Mouse (Mus musculus) liver, embryonic 13.5 days (tissue): ENCODE data around the gene Ncf2. TPM values are rescaled to one million over a fixed set of nuclear protein-coding genes. Genes with fewer than 3 reads are reported as not detected.
"Not testable (repeated sequence)": the region's sequence is repeated elsewhere in the genome, so short reads cannot be mapped to it uniquely, and the experiment has no call there.

Source experiments
- ATAC-seq: fragments of 200-750 bp; cut with Nextera tagmentation; 2 replicates; pipeline ENCODE4 v1.8.0; 2017; ENCODE audit warnings: low read depth, mild to moderate bottlenecking, moderate number of reproducible peaks, moderate library complexity
- DNase-seq: peaks from one replicate; pipeline ENCODE4 v3.0.0; 2022
- H3K27ac ChIP-seq: fragments of 300-500 bp; sonication (generic); 2 replicates; pipeline ENCODE4 v1.5.1; 2015; ENCODE audit warnings: moderate library complexity, mild to moderate bottlenecking, inconsistent platforms
- H3K27me3 ChIP-seq: fragments of 300-500 bp; sonication (generic); 2 replicates; pipeline ENCODE4 v1.6.1; 2015; ENCODE audit warnings: mild to moderate bottlenecking, inconsistent platforms
- H3K36me3 ChIP-seq: fragments of 300-500 bp; sonication (generic); 2 replicates; pipeline ENCODE4 v1.6.1; 2015; ENCODE audit warnings: mild to moderate bottlenecking, inconsistent platforms
- H3K4me1 ChIP-seq: fragments of 300-500 bp; sonication (generic); replicated peaks from 2 replicates; pipeline ENCODE4 v1.6.1; 2015; ENCODE audit warnings: inconsistent platforms
- H3K4me2 ChIP-seq: fragments of 300-500 bp; sonication (generic); 2 replicates; pipeline ENCODE4 v1.6.1; 2015; ENCODE audit warnings: inconsistent platforms, mild to moderate bottlenecking, moderate library complexity
- H3K4me3 ChIP-seq: fragments of 300-500 bp; sonication (generic); replicated peaks from 2 replicates; pipeline ENCODE4 v1.5.1; 2015; ENCODE audit warnings: mild to moderate bottlenecking, inconsistent platforms
- H3K9ac ChIP-seq: fragments of 300-500 bp; sonication (generic); 2 replicates; pipeline ENCODE4 v1.6.1; 2015; ENCODE audit warnings: mild to moderate bottlenecking, inconsistent platforms
- H3K9me3 ChIP-seq: fragments of 300-500 bp; sonication (generic); replicated peaks from 2 replicates; pipeline ENCODE4 v1.6.1; 2016; ENCODE audit warnings: inconsistent platforms
- WGBS: fragments of 180-500 bp; shearing (Covaris S2); methylation state at CpG from one replicate; pipeline ENCODE4 v1.1.7; 2015; ENCODE audit not compliant: insufficient replicate concordance; 5-methylcytosine and 5-hydroxymethylcytosine counted together
- polyA plus RNA-seq: library from polyadenylated mRNA; unstranded; fragments of >200 nt; fragmentation: Nextera tagmentation; extraction: Ambion mirVana; gene quantifications from 2 replicates; pipeline ENCODE4 v1.2.1, GENCODE M21; 2015

Ncf2 gene
- 8.6 and 10.1 TPM in 2 replicates for polyA plus RNA-seq

GRCm38 (mm10) chr1:152799897-152800296 is at the start of gene Ncf2:
Gene Ncf2, plus strand, starts transcription at chr1:152800194.
- no peak for DNase-seq
- H3K27ac ChIP-seq: no peak within 1 kb of the TSS
- no peak within 1 kb of the TSS for H3K4me2 ChIP-seq
- no peaks in the 10 kb centered on the region for H3K27me3 ChIP-seq
- peaks cover 18% of the 10 kb centered on the region for H3K4me1 ChIP-seq
- no peaks in the 10 kb centered on the region for H3K36me3 ChIP-seq
- H3K9me3 ChIP-seq: no peaks in the 10 kb centered on the region
- WGBS: 9% methylated on average over 2 of the region's 2 CpGs
- no peak within 1 kb of the TSS for H3K4me3 ChIP-seq
- H3K9ac ChIP-seq: no peak within 1 kb of the TSS
- peak; percentile 58 for ATAC-seq

- no peak within 1 kb of the TSS for H3K4me2 ChIP-seq
- DNase-seq: no peak
- H3K9ac ChIP-seq: no peak within 1 kb of the TSS
- H3K27ac ChIP-seq: no peak within 1 kb of the TSS
- H3K36me3 ChIP-seq: no peaks in the 10 kb centered on the region
- no peak for ATAC-seq
- no peak within 1 kb of the TSS for H3K4me3 ChIP-seq
- no peaks in the 10 kb centered on the region for H3K27me3 ChIP-seq
- no peaks in the 10 kb centered on the region for H3K4me1 ChIP-seq
- H3K9me3 ChIP-seq: no peaks in the 10 kb centered on the region
- WGBS: 63% methylated on average over 13 of the region's 13 CpGs
Measured at GRCm38 (mm10) chr1:152750312-152750965, 49.6 kb upstream of the Ncf2 start, which contains the start of gene Apobec4. Gene Apobec4, plus strand, starts transcription at chr1:152750551.

- Histone ChIP-seq H3K36me3 (no peaks in the 10 kb centered on the region), H3K27ac (no peak overlapping the region), H3K9ac (no peak overlapping the region), H3K27me3 (peaks cover 25% of the 10 kb centered on the region), H3K4me2 (no peak overlapping the region), H3K9me3 (no peaks in the 10 kb centered on the region), H3K4me1 (peaks cover 5% of the 10 kb centered on the region; the same call in 1 of the 2 replicates), H3K4me3 (no peak overlapping the region)
- WGBS: 34% methylated on average over 2 of the region's 2 CpGs
- DNase-seq: no peak
- ATAC-seq: no peak
Measured at GRCm38 (mm10) chr1:152761791-152762190, 38.2 kb upstream of the Ncf2 start.

GRCm38 (mm10) chr1:152766032-152766772 is 33.8 kb upstream of the Ncf2 start, which contains the start of the genes Rgl1 and Arpc5:
Gene Rgl1, minus strand, starts transcription at chr1:152766351.
Gene Arpc5, plus strand, starts transcription at chr1:152766542.
- Histone ChIP-seq H3K27ac (peak within 1 kb of the TSS; percentile 86), H3K36me3 (peaks cover 19% of the 10 kb centered on the region), H3K4me2 (peak within 1 kb of the TSS; percentile 95), H3K9me3 (no peaks in the 10 kb centered on the region), H3K4me3 (peak within 1 kb of the TSS; percentile 95), H3K27me3 (peaks cover 25% of the 10 kb centered on the region), H3K4me1 (peaks cover 11% of the 10 kb centered on the region; the same call in 1 of the 2 replicates), H3K9ac (peak within 1 kb of the TSS; percentile 97)
- peak; percentile 98 for ATAC-seq
- under 1% methylated on average over 80 of the region's 86 CpGs for WGBS
- peak; percentile 95 for DNase-seq

- peaks cover 25% of the 10 kb centered on the region for H3K27me3 ChIP-seq
- peak; percentile 71 for ATAC-seq
- H3K4me3 ChIP-seq: peak overlapping the region; percentile 95
Measured at GRCm38 (mm10) chr1:152766804-152767748, 32.9 kb upstream of the Ncf2 start.

GRCm38 (mm10) chr1:152767749-152768488 is 32.1 kb upstream of the Ncf2 start:
- Histone ChIP-seq H3K27ac (no peak overlapping the region; the same call in 1 of the 2 replicates), H3K4me3 (peak overlapping the region; percentile 95), H3K4me1 (peaks cover 11% of the 10 kb centered on the region; the same call in 1 of the 2 replicates), H3K4me2 (peak overlapping the region; percentile 46), H3K9ac (peak overlapping the region; percentile 97; the same call in 1 of the 2 replicates), H3K9me3 (no peaks in the 10 kb centered on the region), H3K27me3 (peaks cover 23% of the 10 kb centered on the region), H3K36me3 (peaks cover 36% of the 10 kb centered on the region)
- DNase-seq (peak; percentile 77), ATAC-seq (peak; percentile 67)
- WGBS: 6% methylated on average over 5 of the region's 5 CpGs

More at GRCm38 (mm10) chr1:152766804-152767748, 32.9 kb upstream of the Ncf2 start:
- Histone ChIP-seq H3K36me3 (peaks cover 28% of the 10 kb centered on the region), H3K9me3 (no peaks in the 10 kb centered on the region), H3K4me1 (peaks cover 11% of the 10 kb centered on the region; the same call in 1 of the 2 replicates), H3K4me2 (peak overlapping the region; percentile 95), H3K9ac (peak overlapping the region; percentile 97), H3K27ac (peak overlapping the region; percentile 86)
- DNase-seq: no peak
- WGBS: under 1% methylated on average over 60 of the region's 60 CpGs

- Histone ChIP-seq H3K4me1 (peaks cover 7% of the 10 kb centered on the region; the same call in 1 of the 2 replicates), H3K4me3 (no peak overlapping the region), H3K27ac (no peak overlapping the region), H3K9me3 (no peaks in the 10 kb centered on the region), H3K36me3 (peaks cover 66% of the 10 kb centered on the region), H3K27me3 (peaks cover 1% of the 10 kb centered on the region), H3K9ac (no peak overlapping the region), H3K4me2 (no peak overlapping the region)
- no peak for DNase-seq
- no peak for ATAC-seq
- 81% methylated on average over 9 of the region's 9 CpGs for WGBS
Measured at GRCm38 (mm10) chr1:152771016-152771415, 29.0 kb upstream of the Ncf2 start.

- H3K4me2 ChIP-seq, H3K27ac ChIP-seq, DNase-seq, H3K9ac ChIP-seq, H3K9me3 ChIP-seq, H3K4me3 ChIP-seq, ATAC-seq, H3K27me3 ChIP-seq, H3K4me1 ChIP-seq: not testable (repeated sequence)
- WGBS: 77% methylated on average over 3 of the region's 3 CpGs
- H3K36me3 ChIP-seq: peaks cover 66% of the 10 kb centered on the region
Measured at GRCm38 (mm10) chr1:152774601-152775000, 25.4 kb upstream of the Ncf2 start.

GRCm38 (mm10) chr1:152779071-152779737 is 20.8 kb upstream of the Ncf2 start:
- Histone ChIP-seq H3K27me3 (no peaks in the 10 kb centered on the region), H3K36me3 (peaks cover 26% of the 10 kb centered on the region), H3K4me3 (no peak overlapping the region), H3K27ac (no peak overlapping the region), H3K9me3 (no peaks in the 10 kb centered on the region), H3K4me2 (no peak overlapping the region), H3K9ac (no peak overlapping the region), H3K4me1 (peaks cover 4% of the 10 kb centered on the region)
- DNase-seq: peak; percentile 35
- peak; percentile 80 for ATAC-seq
- WGBS: 17% methylated on average over 10 of the region's 10 CpGs

GRCm38 (mm10) chr1:152784620-152785019 is 15.4 kb upstream of the Ncf2 start:
- no peak overlapping the region for H3K27ac ChIP-seq
- no peaks in the 10 kb centered on the region for H3K9me3 ChIP-seq
- H3K4me3 ChIP-seq: no peak overlapping the region
- no peaks in the 10 kb centered on the region for H3K36me3 ChIP-seq
- DNase-seq (no peak), ATAC-seq (no peak)
- H3K4me1 ChIP-seq: 0 out of 2 replicates have a peak, but pooled peaks cover 3% of the 10 kb centered on the region
- no peak overlapping the region for H3K4me2 ChIP-seq
- no peaks in the 10 kb centered on the region for H3K27me3 ChIP-seq
- WGBS: 90% methylated on average over 8 of the region's 8 CpGs
- no peak overlapping the region for H3K9ac ChIP-seq
